ENCODE assay signal across 25 mouse cellular contexts in the genomic region with DNA sequence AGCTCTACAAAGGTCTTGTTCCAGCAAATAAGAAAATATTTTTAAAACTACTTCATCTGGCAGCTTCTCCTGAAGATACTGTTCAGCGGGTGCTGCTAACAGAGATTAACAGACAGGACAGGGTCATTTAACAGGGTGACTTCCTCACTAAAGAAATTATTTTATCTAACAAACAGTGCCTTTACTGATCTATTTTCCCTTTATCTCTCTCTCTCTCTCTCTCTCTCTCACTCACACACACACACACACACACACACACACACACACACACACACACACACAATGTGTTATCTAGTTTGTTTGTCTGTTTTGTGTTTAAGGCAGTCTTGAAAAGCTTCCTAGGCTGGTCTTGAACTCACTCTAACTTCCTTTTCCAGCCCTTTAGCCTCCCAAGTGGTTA.
"Had no signal": no experiment of that assay in that cellular context is flagged by ENCODE, and none has a peak within 500 bp of the region (broad histone marks: within the 10 kb centered on the region; RNA-seq: fewer than 3 reads in every experiment).

No protein-coding gene starts in this region.

- H3K4me2 ChIP-seq: heart, embryonic 12.5 days; hindbrain, embryonic 12.5 days; hindbrain, embryonic 15.5 days; intestine, embryonic 15.5 days; limb, embryonic 12.5 days; liver, embryonic 11.5 days had no signal

- ATAC-seq: inflammation-experienced regulatory T-cells, adult 6 months; intestine, embryonic 15.5 days; intestine, postnatal 0 days had no signal

- H3K4me3 ChIP-seq: gastrocnemius, adult 2 months; heart, embryonic 10.5 days; heart, embryonic 12.5 days; hindbrain, embryonic 10.5 days; hindbrain, embryonic 12.5 days; hindbrain, embryonic 15.5 days; intestine, embryonic 15.5 days; layer of hippocampus, adult 2 months; left cerebral cortex, adult 2 months; limb, embryonic 10.5 days; limb, embryonic 12.5 days had no signal

- H3K4me1 ChIP-seq: heart, embryonic 10.5 days; hindbrain, embryonic 10.5 days; hindbrain, embryonic 12.5 days; intestine, embryonic 15.5 days; limb, embryonic 10.5 days had no signal

- H3K9ac ChIP-seq: heart, embryonic 12.5 days; hindbrain, embryonic 12.5 days; hindbrain, embryonic 15.5 days; intestine, embryonic 15.5 days; limb, embryonic 12.5 days had no signal

- DNase-seq: gastrocnemius, adult 2 months; gastrocnemius, postnatal 10 days; gastrocnemius, postnatal 25 days; heart, adult 18-20 months; heart, postnatal 10 days; heart, postnatal 4 days; kidney, adult 18-20 months; kidney, adult 8-10 months; kidney, postnatal 10 days; kidney, postnatal 25 days; kidney, postnatal 4 days; liver had no signal

- H3K27ac ChIP-seq: gastrocnemius, adult 2 months; heart, embryonic 10.5 days; hindbrain, embryonic 10.5 days; hindbrain, embryonic 12.5 days; hindbrain, embryonic 15.5 days; intestine, embryonic 15.5 days; layer of hippocampus, adult 2 months; left cerebral cortex, adult 2 months; limb, embryonic 10.5 days; limb, embryonic 12.5 days had no signal

- H3K27me3 ChIP-seq: heart, embryonic 12.5 days; hindbrain, embryonic 12.5 days; hindbrain, embryonic 15.5 days; intestine, embryonic 15.5 days; limb, embryonic 12.5 days had no signal

- H3K9me3 ChIP-seq: heart, embryonic 10.5 days; heart, embryonic 12.5 days; hindbrain, embryonic 10.5 days; hindbrain, embryonic 12.5 days; hindbrain, embryonic 15.5 days; intestine, embryonic 15.5 days; limb, embryonic 10.5 days; limb, embryonic 12.5 days had no signal
